ENCODE assay signal across 16 mouse cellular contexts in genomic region chr19:22473030-22473712, GRCm38 (mm10).
A peak's percentile ranks its signal among the peaks of the same experiment; 100 is the strongest.
DNase-seq lines count a peak whose midpoint lies in the region; ATAC-seq and TF ChIP-seq lines count a peak whose summit lies in the region.
"Had no signal": no experiment of that assay in that cellular context is flagged by ENCODE, and none has a peak within 500 bp of the region (broad histone marks: within the 10 kb centered on the region; RNA-seq: fewer than 3 reads in every experiment).

No protein-coding gene starts in this region.

- H3K4me2 ChIP-seq in hindbrain, embryonic 11.5 days (replicated peaks; ENCODE audit: low read depth, low read length) = no peak overlapping the region
- H3K4me2 ChIP-seq: forebrain, embryonic 13.5 days; heart, embryonic 12.5 days; liver, embryonic 11.5 days; stomach, embryonic 15.5 days had no signal

- no peak overlapping the region for H3K9ac ChIP-seq in hindbrain, embryonic 11.5 days (ENCODE audit: low read depth, low read length)
- H3K9ac ChIP-seq: forebrain, embryonic 13.5 days; heart, embryonic 12.5 days; stomach, embryonic 15.5 days had no signal

- no peak for TF ChIP-seq POLR2A in kidney, adult 2 months (IDR thresholded peaks at IDR 0.05; ENCODE audit: low read depth, low read length)

- H3K36me3 ChIP-seq in kidney, adult 2 months (ENCODE audit: control insufficient read depth, insufficient read depth, low read length) = no peaks in the 10 kb centered on the region
- no peaks in the 10 kb centered on the region for H3K36me3 ChIP-seq in hindbrain, embryonic 11.5 days (ENCODE audit: control insufficient read depth, insufficient read depth, low read length)
- H3K36me3 ChIP-seq: heart, embryonic 12.5 days; stomach, embryonic 15.5 days had no signal

- no peaks in the 10 kb centered on the region for H3K4me1 ChIP-seq in kidney, adult 2 months (ENCODE audit: control insufficient read depth, insufficient read depth, low read length)
- no peaks in the 10 kb centered on the region for H3K4me1 ChIP-seq in hindbrain, embryonic 11.5 days (replicated peaks; ENCODE audit: control insufficient read depth, insufficient read depth, low read length)
- H3K4me1 ChIP-seq: forebrain, embryonic 13.5 days; heart, embryonic 12.5 days; stomach, embryonic 15.5 days had no signal

- H3K27me3 ChIP-seq in kidney, adult 2 months (replicated peaks; ENCODE audit: control insufficient read depth, insufficient read depth, low read length) = no peaks in the 10 kb centered on the region
- no peaks in the 10 kb centered on the region for H3K27me3 ChIP-seq in hindbrain, embryonic 11.5 days (ENCODE audit: control insufficient read depth, insufficient read depth, low read length)
- H3K27me3 ChIP-seq: forebrain, embryonic 13.5 days; heart, embryonic 12.5 days; stomach, embryonic 15.5 days had no signal

- TF ChIP-seq CTCF in kidney, adult 2 months (conservative IDR thresholded peaks at IDR 0.05; ENCODE audit: insufficient read depth, insufficient read length, low read depth, low read length) = no peak

- no peak overlapping the region for H3K4me3 ChIP-seq in kidney, adult 2 months (ENCODE audit: insufficient read depth, low read depth, low read length)
- H3K4me3 ChIP-seq in hindbrain, embryonic 11.5 days (ENCODE audit: low read depth, low read length) = no peak overlapping the region
- H3K4me3 ChIP-seq: forebrain, embryonic 13.5 days; heart, embryonic 12.5 days; stomach, embryonic 15.5 days had no signal

- no peak overlapping the region for H3K27ac ChIP-seq in kidney, adult 2 months (ENCODE audit: insufficient read depth, low read depth, low read length)
- no peak overlapping the region for H3K27ac ChIP-seq in hindbrain, embryonic 11.5 days (ENCODE audit: low read depth, low read length)
- H3K27ac ChIP-seq: forebrain, embryonic 13.5 days; stomach, embryonic 15.5 days had no signal

- no peaks in the 10 kb centered on the region for H3K9me3 ChIP-seq in hindbrain, embryonic 11.5 days (ENCODE audit: control insufficient read depth, low read length)
- H3K9me3 ChIP-seq: forebrain, embryonic 13.5 days; heart, embryonic 12.5 days; stomach, embryonic 15.5 days had no signal

- peak; percentile 11 for DNase-seq in kidney, adult 2 months
- no peak for DNase-seq in kidney, adult 11 months
- DNase-seq in adipocyte (ENCODE audit: low spot score) = peak; percentile 7
- peak; percentile 61 for DNase-seq in adrenal gland, postnatal 14 days
- peak; percentile 79 for DNase-seq in cerebellum, adult 8-10 months
- DNase-seq in thymus, postnatal 14 days = no peak
- DNase-seq in hindbrain, embryonic 11.5 days (ENCODE audit: low spot score) = no peak
- DNase-seq: gastrocnemius, postnatal 36 days; heart, postnatal 4 days; layer of hippocampus, postnatal 36 days; thymus, postnatal 25 days had no signal

- 74% methylated on average over 4 of the region's 4 CpGs for WGBS in kidney, adult 2 months
- WGBS in hindbrain, embryonic 11.5 days = 84% methylated on average over 4 of the region's 4 CpGs

- ATAC-seq in hindbrain, embryonic 11.5 days (ENCODE audit: low FRiP score) = no peak
- ATAC-seq: forebrain, embryonic 13.5 days; inflammation-experienced regulatory T-cells, adult 6 months had no signal

Comparison
In these comparisons a context has a peak if more than half of its experiments do, and no peak if none do; other contexts are left out.
1. DNase-seq: peak in kidney, adult 2 months (single experiment), adipocyte (single experiment), adrenal gland, postnatal 14 days (single experiment) and cerebellum, adult 8-10 months (single experiment); none in kidney, adult 11 months (single experiment), thymus, postnatal 14 days (single experiment) and hindbrain, embryonic 11.5 days (single experiment).